Mouse (Mus musculus) yolk sac, embryonic 10.5 days (tissue): ENCODE measurements at regions not wholly inside any gene's neighbourhood (a gene's known extent, or its start where the extent isn't known, plus 50 kb on each side); places are given as distances from the start of the nearest gene placed in this dataset.

Experiments
- DNase-seq: peaks from one replicate; pipeline ENCODE4 v3.0.0-alpha.2; 2017; ENCODE audit warnings: low spot score

GRCm38 (mm10) chr7:69820570-69820969 lies 546.0 kb downstream of the Nr2f2 start:
- DNase-seq: no peak

GRCm38 (mm10) chr7:69812301-69812700 lies 554.2 kb downstream of the Nr2f2 start:
- no peak for DNase-seq

- DNase-seq: no peak
Observed at GRCm38 (mm10) chr7:69810873-69811272, 555.7 kb downstream of the Nr2f2 start.

GRCm38 (mm10) chr7:69807220-69807619 lies 559.3 kb downstream of the Nr2f2 start:
- no peak for DNase-seq

GRCm38 (mm10) chr7:69770980-69771348 lies 595.6 kb downstream of the Nr2f2 start:
- DNase-seq: no peak

- DNase-seq: no peak
Observed at GRCm38 (mm10) chr7:69770313-69770979, 596.1 kb downstream of the Nr2f2 start.

- no peak for DNase-seq
Observed at GRCm38 (mm10) chr7:69766451-69766850, 600.1 kb downstream of the Nr2f2 start.

GRCm38 (mm10) chr7:69740495-69740894 lies 626.0 kb downstream of the Nr2f2 start:
- no peak for DNase-seq

GRCm38 (mm10) chr7:69738998-69739397 lies 627.5 kb downstream of the Nr2f2 start:
- DNase-seq: no peak

GRCm38 (mm10) chr7:69715081-69715480 lies 651.5 kb downstream of the Nr2f2 start:
- no peak for DNase-seq

GRCm38 (mm10) chr7:69670211-69670610 lies 696.3 kb downstream of the Nr2f2 start:
- DNase-seq: no peak

- no peak for DNase-seq
Observed at GRCm38 (mm10) chr7:69655583-69655982, 711.0 kb downstream of the Nr2f2 start.

GRCm38 (mm10) chr7:69645449-69645848 lies 721.1 kb downstream of the Nr2f2 start:
- no peak for DNase-seq

- no peak for DNase-seq
Observed at GRCm38 (mm10) chr7:69641652-69642051, 724.9 kb downstream of the Nr2f2 start.

GRCm38 (mm10) chr7:69599866-69600265 lies 766.7 kb downstream of the Nr2f2 start:
- DNase-seq: no peak

- DNase-seq: no peak
Observed at GRCm38 (mm10) chr7:69585716-69586115, 780.8 kb downstream of the Nr2f2 start.

GRCm38 (mm10) chr7:69585131-69585530 lies 781.4 kb downstream of the Nr2f2 start:
- no peak for DNase-seq

GRCm38 (mm10) chr7:69584516-69584915 lies 782.0 kb downstream of the Nr2f2 start:
- no peak for DNase-seq

- no peak for DNase-seq
Observed at GRCm38 (mm10) chr7:69583901-69584300, 782.6 kb downstream of the Nr2f2 start.

GRCm38 (mm10) chr7:69581668-69582067 lies 784.9 kb downstream of the Nr2f2 start:
- DNase-seq: no peak

- DNase-seq: no peak
Observed at GRCm38 (mm10) chr7:69578958-69579810, 787.4 kb downstream of the Nr2f2 start.

GRCm38 (mm10) chr7:69577754-69578153 lies 788.8 kb downstream of the Nr2f2 start:
- no peak for DNase-seq

GRCm38 (mm10) chr7:69576596-69576995 lies 789.9 kb downstream of the Nr2f2 start:
- DNase-seq: no peak
